Mouse (Mus musculus): ENCODE results near the gene Serhl.

DNA sequence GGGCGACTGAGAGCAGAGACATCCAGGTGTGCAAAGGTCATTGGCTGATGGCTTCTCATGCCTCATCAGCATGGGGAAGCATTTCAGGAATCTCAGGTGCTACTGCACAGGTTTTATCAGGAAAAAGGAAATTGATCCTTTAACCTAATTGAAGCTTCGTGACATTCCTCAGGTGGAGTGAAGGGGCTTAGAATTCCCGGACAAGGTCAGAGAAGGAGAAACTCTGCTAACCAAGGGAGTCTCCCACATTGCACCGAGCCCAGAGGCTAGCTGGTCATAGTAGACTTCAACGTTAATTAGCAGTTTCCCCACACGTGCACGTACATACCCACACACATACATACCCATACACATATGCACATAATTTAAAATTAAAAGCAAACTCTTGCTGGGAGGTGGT lies 42.6 kb upstream of the Serhl start:
- no peak for TF ChIP-seq ZC3H11A (IDR thresholded peaks at IDR 0.05; ENCODE audit: low read depth, low read length)
- no peak for TF ChIP-seq CTCF (conservative IDR thresholded peaks at IDR 0.05 in 1 of 2, IDR thresholded peaks at IDR 0.05 in 1 of 2; ENCODE audit: low read depth in 2 of 2, low read length in 2 of 2)
- no peak for TF ChIP-seq POLR2A (IDR thresholded peaks at IDR 0.05; ENCODE audit: low read depth, low read length)

Measured in CH12.LX (cell line).